Mouse (Mus musculus) megakaryocyte, embryonic 14.5 days (primary cell): ENCODE data around the gene Usp12.

Experiments used
- FLI1 ChIP-seq: IDR thresholded peaks from 2 replicates; pipeline ENCODE4 v1.6.1; 2012; ENCODE audit warnings: low read length, inconsistent platforms, mixed read lengths
- GATA1 ChIP-seq: IDR thresholded peaks from 3 replicates; pipeline ENCODE4 v1.6.1; 2012; ENCODE audit warnings: mixed read lengths, low read length, inconsistent platforms, borderline replicate concordance

GRCm38 (mm10) chr5:146749857-146750256 is 44.9 kb downstream of the Usp12 start:
- TF ChIP-seq GATA1: no peak
- no peak for TF ChIP-seq FLI1
